Mouse (Mus musculus): ENCODE data around the gene Macrod2.

Macrod2 gene

GRCm38 (mm10) chr2:141308406-141308805, 913.3 kb downstream of the Macrod2 start:
- DNase-seq (ENCODE audit: low spot score in 2 of 2): no peak

- no peak for DNase-seq (ENCODE audit: low spot score in 2 of 2)
Observed at GRCm38 (mm10) chr2:141312136-141312948, 917.2 kb downstream of the Macrod2 start.

- no peak for DNase-seq (ENCODE audit: low spot score in 2 of 2)
Observed at GRCm38 (mm10) chr2:141315349-141315748, 920.2 kb downstream of the Macrod2 start.

- no peak for DNase-seq (ENCODE audit: low spot score in 2 of 2)
Observed at GRCm38 (mm10) chr2:141323956-141324460, 928.9 kb downstream of the Macrod2 start.

- no peak for DNase-seq (ENCODE audit: low spot score in 2 of 2)
Observed at GRCm38 (mm10) chr2:141327296-141327695, 932.2 kb downstream of the Macrod2 start.

GRCm38 (mm10) chr2:141337708-141338107, 942.6 kb downstream of the Macrod2 start:
- DNase-seq (ENCODE audit: low spot score in 2 of 2): no peak

- no peak for DNase-seq (ENCODE audit: low spot score in 2 of 2)
Observed at GRCm38 (mm10) chr2:141343988-141344535, 949.0 kb downstream of the Macrod2 start.

GRCm38 (mm10) chr2:141352623-141353022, 957.5 kb downstream of the Macrod2 start:
- DNase-seq (ENCODE audit: low spot score in 2 of 2): no peak

- DNase-seq (ENCODE audit: low spot score in 2 of 2): no peak
Observed at GRCm38 (mm10) chr2:141388632-141389031, 993.5 kb downstream of the Macrod2 start.

GRCm38 (mm10) chr2:141391229-141391628, 996.1 kb downstream of the Macrod2 start:
- DNase-seq (ENCODE audit: low spot score in 2 of 2): no peak

GRCm38 (mm10) chr2:141394806-141395205, 999.7 kb downstream of the Macrod2 start:
- no peak for DNase-seq (ENCODE audit: low spot score in 2 of 2)

GRCm38 (mm10) chr2:141408766-141409165, 1013.7 kb downstream of the Macrod2 start:
- no peak for DNase-seq (ENCODE audit: low spot score in 2 of 2)

GRCm38 (mm10) chr2:141416436-141416835, 1021.3 kb downstream of the Macrod2 start:
- DNase-seq (ENCODE audit: low spot score in 2 of 2): no peak

- no peak for DNase-seq (ENCODE audit: low spot score in 2 of 2)
Observed at GRCm38 (mm10) chr2:141416855-141417544, 1021.9 kb downstream of the Macrod2 start.

GRCm38 (mm10) chr2:141419806-141420205, 1024.7 kb downstream of the Macrod2 start:
- no peak for DNase-seq (ENCODE audit: low spot score in 2 of 2)

GRCm38 (mm10) chr2:141434084-141434483, 1039.0 kb downstream of the Macrod2 start:
- DNase-seq (ENCODE audit: low spot score in 2 of 2): no peak

GRCm38 (mm10) chr2:141434731-141435570, 1039.8 kb downstream of the Macrod2 start:
- DNase-seq (ENCODE audit: low spot score in 2 of 2): peak; percentile 4 to 9

- DNase-seq (ENCODE audit: low spot score in 2 of 2): no peak
Observed at GRCm38 (mm10) chr2:141441896-141442295, 1046.8 kb downstream of the Macrod2 start.

- no peak for DNase-seq (ENCODE audit: low spot score in 2 of 2)
Observed at GRCm38 (mm10) chr2:141449078-141449680, 1054.1 kb downstream of the Macrod2 start.

- no peak for DNase-seq (ENCODE audit: low spot score in 2 of 2)
Observed at GRCm38 (mm10) chr2:141463946-141464345, 1068.8 kb downstream of the Macrod2 start.

GRCm38 (mm10) chr2:141472791-141473190, 1077.7 kb downstream of the Macrod2 start:
- no peak for DNase-seq (ENCODE audit: low spot score in 2 of 2)

Measured in frontal cortex, postnatal 25 days (tissue).